Mouse (Mus musculus): ENCODE measurements around the gene Carmil3. TPM values are rescaled to one million over a fixed set of nuclear protein-coding genes. Genes with fewer than 3 reads are reported as not detected.

The Carmil3 gene
- polyA plus RNA-seq, 3 experiments from 2014 or later = not detected

GRCm38 (mm10) chr14:55495509-55496240 lies 5.2 kb downstream of the Carmil3 start:
- ATAC-seq = no peak

GRCm38 (mm10) chr14:55496761-55497448 lies 6.5 kb downstream of the Carmil3 start:
- ATAC-seq = no peak

- peak; percentile 74 for ATAC-seq
Observed at GRCm38 (mm10) chr14:55497449-55497821, 7.0 kb downstream of the Carmil3 start.

GRCm38 (mm10) chr14:55505612-55506011 lies 15.2 kb downstream of the Carmil3 start:
- no peak for ATAC-seq

- no peak for ATAC-seq
Observed at GRCm38 (mm10) chr14:55507801-55508200, 17.4 kb downstream of the Carmil3 start.

GRCm38 (mm10) chr14:55509540-55509939 lies 19.1 kb downstream of the Carmil3 start:
- no peak for ATAC-seq

GRCm38 (mm10) chr14:55510125-55510731 lies 19.8 kb downstream of the Carmil3 start, which contains the start of gene Cpne6:
Cpne6 (plus strand) TSS chr14:55510445.
- no peak for ATAC-seq

GRCm38 (mm10) chr14:55511037-55511436 lies 20.6 kb downstream of the Carmil3 start:
- ATAC-seq = no peak

- ATAC-seq = no peak
Observed at GRCm38 (mm10) chr14:55513927-55514326, 23.5 kb downstream of the Carmil3 start.

- ATAC-seq = no peak
Observed at GRCm38 (mm10) chr14:55515846-55516245, 25.4 kb downstream of the Carmil3 start.

GRCm38 (mm10) chr14:55518897-55519296 lies 28.4 kb downstream of the Carmil3 start:
- ATAC-seq = no peak

GRCm38 (mm10) chr14:55519604-55520003 lies 29.2 kb downstream of the Carmil3 start:
- ATAC-seq = no peak

- ATAC-seq = no peak
Observed at GRCm38 (mm10) chr14:55520451-55521361, 30.3 kb downstream of the Carmil3 start.

GRCm38 (mm10) chr14:55524062-55524461 lies 33.6 kb downstream of the Carmil3 start:
- no peak for ATAC-seq

GRCm38 (mm10) chr14:55524785-55525184 lies 34.3 kb downstream of the Carmil3 start, which contains the start of gene Nrl:
Nrl (minus strand) TSS chr14:55524981.
- no peak for ATAC-seq

GRCm38 (mm10) chr14:55526674-55527073 lies 36.2 kb downstream of the Carmil3 start:
- no peak for ATAC-seq

GRCm38 (mm10) chr14:55527940-55528339 lies 37.5 kb downstream of the Carmil3 start:
- ATAC-seq = no peak

GRCm38 (mm10) chr14:55536116-55536745 lies 45.8 kb downstream of the Carmil3 start:
- ATAC-seq = no peak

GRCm38 (mm10) chr14:55540067-55540786 lies 49.8 kb downstream of the Carmil3 start, which contains the start of gene Pck2:
Pck2 (plus strand) TSS chr14:55540266.
- peak; percentile 69 for ATAC-seq

- peak; percentile 29 for ATAC-seq
Observed at GRCm38 (mm10) chr14:55540787-55541321, 50.4 kb downstream of the Carmil3 start.

- no peak for ATAC-seq
Observed at GRCm38 (mm10) chr14:55542268-55542667, 51.8 kb downstream of the Carmil3 start.

Data from inflammation-experienced regulatory T-cells, adult 6 months (primary cell).